Mouse (Mus musculus) heart, adult 8-10 months (tissue): ENCODE measurements around the gene Herc6. TPM values are rescaled to one million over a fixed set of nuclear protein-coding genes. Genes with fewer than 3 reads are reported as not detected.

ENCODE experiments used
- DNase-seq: peaks from one replicate; pipeline ENCODE4 v3.0.0; 2022; ENCODE audit warnings: low spot score
- total RNA-seq, 4 experiments: library from RNA; stranded (reverse); gene quantifications; 2 replicates each; pipeline ENCODE4 v1.2.4; 2022

The Herc6 gene
- total RNA-seq = 1 to 10 TPM; 1.7 to 3.4 (median 2.9) TPM

- DNase-seq = peak; percentile 83
Measured at GRCm38 (mm10) chr6:57580881-57581548, at the start of gene Herc6. Gene Herc6, plus strand, starts transcription at chr6:57581000.

GRCm38 (mm10) chr6:57531011-57531410 lies 49.8 kb upstream of the Herc6 start:
- no peak for DNase-seq

DNA sequence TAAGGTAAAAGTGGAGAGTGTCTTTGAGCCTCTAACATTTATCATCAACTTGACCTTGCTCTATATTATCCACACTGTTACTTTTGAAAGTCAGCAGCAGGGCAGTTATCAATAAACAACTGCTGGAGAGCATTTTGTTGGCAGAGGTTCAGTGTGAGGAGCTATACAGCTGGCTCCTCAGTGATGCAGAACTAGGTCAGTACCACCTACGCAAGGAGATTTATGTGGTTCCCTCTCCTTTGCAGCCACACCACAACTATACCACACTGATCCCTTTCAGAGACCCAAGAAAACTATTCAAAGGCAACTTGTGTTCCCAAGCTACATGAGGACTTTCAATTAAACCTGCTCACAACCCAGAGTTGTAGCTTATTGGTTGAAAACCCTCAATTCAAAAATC lies 49.4 kb upstream of the Herc6 start:
- DNase-seq = no peak

DNA sequence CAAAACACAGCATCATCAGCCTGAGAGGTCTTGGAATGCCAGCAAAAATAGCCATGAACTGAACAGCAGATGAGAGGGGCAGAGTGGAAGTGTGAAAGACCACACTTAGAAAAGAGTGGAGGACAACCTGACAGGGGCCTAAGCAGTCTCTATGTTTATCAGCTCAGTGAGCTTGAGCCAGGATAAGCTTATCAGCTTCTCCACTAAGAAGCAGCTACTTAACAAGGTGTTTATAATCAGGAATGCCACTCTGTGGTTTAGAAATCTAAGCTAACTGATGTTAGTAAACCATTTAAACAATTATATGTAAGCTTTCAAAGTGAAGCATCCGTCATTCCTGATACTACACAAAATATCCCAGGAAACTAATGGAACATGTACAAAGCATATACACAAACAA lies 48.8 kb upstream of the Herc6 start:
- no peak for DNase-seq

DNA sequence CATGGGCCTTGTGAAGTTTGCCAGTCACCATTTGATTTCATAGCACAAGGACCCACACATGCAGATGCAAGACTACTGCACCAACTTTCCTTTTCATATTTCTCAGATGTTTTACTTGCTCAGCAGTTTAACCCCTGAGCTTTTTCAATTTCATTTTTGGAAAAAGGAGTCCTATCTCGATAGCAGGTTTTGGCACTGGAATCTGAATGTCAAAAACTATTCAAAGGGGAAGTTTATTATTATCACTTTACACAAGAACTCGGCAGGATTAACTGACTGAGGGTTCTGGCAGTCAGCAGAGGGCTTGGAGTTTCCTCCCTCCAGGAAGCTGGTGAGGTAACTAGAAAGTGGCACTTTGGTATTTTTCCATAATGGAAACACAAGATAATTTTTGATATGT lies 47.4 kb upstream of the Herc6 start:
- no peak for DNase-seq

- DNase-seq = peak; percentile 32
Measured at GRCm38 (mm10) chr6:57534231-57534610, 46.6 kb upstream of the Herc6 start.

GRCm38 (mm10) chr6:57534611-57535286 lies 46.1 kb upstream of the Herc6 start:
- no peak for DNase-seq

- peak; percentile 100 for DNase-seq
Measured at GRCm38 (mm10) chr6:57535386-57535936, 45.3 kb upstream of the Herc6 start, which contains the start of gene Ppm1k. Gene Ppm1k, minus strand, starts transcription at chr6:57535468.

- DNase-seq = peak; percentile 12
Measured at GRCm38 (mm10) chr6:57535971-57536669, 44.7 kb upstream of the Herc6 start.

GRCm38 (mm10) chr6:57537887-57538286 lies 42.9 kb upstream of the Herc6 start:
- no peak for DNase-seq

GRCm38 (mm10) chr6:57540950-57541498 lies 39.8 kb upstream of the Herc6 start:
- DNase-seq = no peak

DNA sequence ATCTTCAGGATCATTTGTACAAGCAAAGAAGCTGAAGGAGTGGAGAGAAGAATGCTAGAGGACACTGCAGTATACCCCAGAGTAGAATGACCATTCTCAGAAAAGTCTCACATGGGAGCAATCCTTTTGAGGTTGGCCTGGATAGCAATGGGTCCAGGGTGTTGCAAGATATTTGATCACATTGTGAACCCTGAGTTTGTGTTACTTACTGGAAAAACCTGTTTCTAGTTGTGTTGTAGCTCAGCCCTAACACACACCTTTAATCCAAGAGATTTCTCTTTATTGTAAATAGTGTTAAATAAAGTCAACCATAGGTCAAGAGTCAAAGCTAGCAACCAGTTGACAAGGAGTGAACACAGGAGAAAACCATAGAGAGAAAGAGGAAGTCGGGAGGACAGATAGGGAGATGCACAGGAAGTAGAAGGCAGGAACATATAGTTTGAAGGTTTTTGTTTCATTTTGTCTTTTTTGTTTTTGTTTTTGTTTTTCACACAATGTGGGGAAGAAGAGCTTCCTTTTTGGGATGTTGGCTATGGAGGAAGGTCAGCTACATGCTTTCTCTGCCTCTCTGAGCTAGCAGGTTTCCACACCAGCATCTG lies 39.0 kb upstream of the Herc6 start:
- DNase-seq = no peak

DNA sequence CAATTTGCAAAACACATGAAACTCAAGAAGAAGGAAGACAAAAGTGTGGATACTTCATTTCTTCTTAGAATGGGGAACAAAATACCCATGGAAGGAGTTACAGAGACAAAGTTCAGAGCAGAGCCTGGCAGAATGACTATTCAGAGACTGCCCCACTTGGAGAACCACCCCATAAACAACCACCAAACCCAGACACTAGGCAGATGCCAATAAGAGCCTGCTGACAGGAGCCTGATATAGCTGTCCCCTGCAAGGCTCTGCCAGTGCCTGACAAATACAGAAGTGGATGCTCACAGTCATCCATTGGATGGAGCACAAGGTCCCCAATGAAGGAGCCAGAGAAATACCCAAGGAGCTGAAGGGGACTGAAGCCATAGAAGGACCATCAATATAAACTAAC lies 37.2 kb upstream of the Herc6 start:
- peak; percentile 53 for DNase-seq

DNA sequence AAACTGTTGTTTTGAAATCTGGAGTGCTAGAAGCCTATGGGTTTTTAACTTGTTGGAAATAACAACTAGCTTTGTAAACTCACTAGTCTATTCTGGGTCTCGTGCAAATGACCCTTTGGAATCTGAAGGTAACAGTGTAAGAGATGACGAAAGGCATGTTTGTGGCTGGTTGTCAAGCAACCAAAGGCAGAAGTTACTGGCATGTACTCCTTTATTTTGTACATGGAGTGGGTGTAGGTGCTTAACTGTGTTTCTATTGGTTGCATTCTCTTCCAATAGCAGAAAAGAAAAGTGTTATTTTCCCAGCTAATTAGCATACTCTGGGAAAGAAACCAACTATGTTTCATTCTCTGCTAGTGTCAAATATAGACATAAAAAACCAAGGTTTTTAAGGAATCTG lies 35.9 kb upstream of the Herc6 start:
- DNase-seq = peak; percentile 56

DNA sequence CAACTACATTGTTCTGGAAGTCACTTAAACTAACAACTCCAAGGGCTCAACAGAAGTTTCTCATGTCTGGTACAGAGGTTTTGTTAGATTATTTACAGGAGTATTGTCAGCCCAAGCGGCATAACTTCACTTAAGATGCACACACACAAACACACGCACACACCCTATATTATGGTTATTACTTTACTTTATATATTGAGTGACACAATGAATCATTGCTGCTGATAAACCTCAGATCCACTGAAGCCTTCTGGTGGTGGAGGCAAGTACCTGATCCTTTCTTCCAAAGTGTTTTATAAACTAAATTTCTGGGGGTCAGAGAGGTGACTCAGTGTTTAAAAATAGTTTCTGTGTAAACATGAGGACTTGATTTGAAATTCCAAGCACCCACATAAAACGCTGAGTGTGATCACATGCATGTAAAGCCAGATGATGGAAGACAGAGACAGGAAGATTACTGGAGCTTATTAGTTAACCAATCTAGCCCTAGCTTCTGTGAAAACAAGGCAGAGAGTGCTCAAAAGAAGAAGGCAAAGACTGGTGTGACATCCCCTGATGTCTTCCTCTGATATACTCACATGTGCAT lies 29.5 kb upstream of the Herc6 start:
- no peak for DNase-seq

DNA sequence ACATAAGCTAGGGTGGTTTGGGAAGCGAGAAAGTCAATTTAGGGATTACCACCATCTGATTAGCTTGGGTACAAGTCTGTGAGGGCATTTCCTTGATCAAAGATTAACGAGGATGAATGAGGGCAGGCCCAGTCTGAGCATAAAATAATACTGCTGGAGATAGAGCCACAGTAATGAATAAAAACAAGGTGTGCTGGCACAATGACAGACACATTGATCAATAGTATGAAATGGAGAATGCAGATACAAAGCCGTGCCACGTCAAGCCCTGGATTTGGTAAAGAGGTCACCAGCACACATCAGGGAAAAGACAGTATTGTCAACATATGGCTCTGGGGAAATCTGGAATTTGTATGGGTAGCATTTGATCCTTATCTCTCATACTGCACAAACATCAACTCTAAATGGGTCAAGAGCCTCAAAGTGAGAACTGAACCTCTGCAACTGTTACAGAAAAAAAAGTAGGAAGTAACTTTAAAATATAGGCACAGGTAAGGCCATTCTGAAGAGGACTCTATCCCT lies 22.9 kb upstream of the Herc6 start:
- no peak for DNase-seq

DNA sequence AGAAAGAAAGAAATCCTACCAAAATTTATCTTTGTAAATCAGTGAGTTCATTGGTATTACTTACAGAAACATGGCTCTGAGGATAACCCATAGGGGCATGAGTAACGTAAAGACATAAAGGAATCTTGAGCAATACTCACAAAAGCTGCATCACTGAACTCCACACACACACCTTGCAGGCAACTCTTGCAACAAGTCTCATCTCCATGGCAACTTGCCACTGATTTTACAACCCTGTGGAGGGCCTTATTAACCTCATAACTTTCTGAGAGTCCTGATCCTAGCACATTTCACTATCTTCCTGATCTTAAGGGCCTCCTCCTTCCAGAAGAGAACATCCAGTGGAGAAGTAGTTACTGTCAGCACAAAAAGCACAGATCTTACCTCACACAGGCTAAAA lies 17.3 kb upstream of the Herc6 start:
- no peak for DNase-seq

GRCm38 (mm10) chr6:57565452-57565851 lies 15.3 kb upstream of the Herc6 start:
- DNase-seq = peak; percentile 25

- no peak for DNase-seq
Measured at GRCm38 (mm10) chr6:57567630-57568029, 13.2 kb upstream of the Herc6 start.

- DNase-seq = peak; percentile 62
Measured at GRCm38 (mm10) chr6:57570170-57570974, 10.4 kb upstream of the Herc6 start.
